Mouse (Mus musculus) mouse embryonic stem cell (cell line): ENCODE measurements around the gene Rb1.

ENCODE experiments used
- in situ Hi-C, 2 experiments: fragments of 300-500 bp; cut with MboI; formaldehyde crosslinking; loops; 1 replicate in 1 of 2; 3 replicates in 1 of 2; pipeline ENCODE4 v1.14.3; 2019 to 2020; ENCODE audit warnings: low sequenced_read_pairs in 2 of 2, low pct_unique_long_range_greater_than_20kb in 1 of 2, mixed read lengths in 1 of 2; ENCODE audit not compliant: unreplicated experiment in 1 of 2

Rb1 gene

GRCm38 (mm10) chr14:73340051-73340755, 14.6 kb upstream of the Rb1 start:
- in situ Hi-C loops, result no loop called here

GRCm38 (mm10) chr14:73339615-73340014, 14.0 kb upstream of the Rb1 start:
- in situ Hi-C loops, result no loop called here

- in situ Hi-C loops, result no loop called here
These were observed 10.9 kb upstream of the Rb1 start for GRCm38 (mm10) chr14:73336316-73337080.

GRCm38 (mm10) chr14:73334926-73335805, 9.5 kb upstream of the Rb1 start:
- in situ Hi-C loops, result no loop called here

GRCm38 (mm10) chr14:73333880-73334279, 8.3 kb upstream of the Rb1 start:
- in situ Hi-C loops, result no loop called here

GRCm38 (mm10) chr14:73331386-73331785, 5.8 kb upstream of the Rb1 start:
- in situ Hi-C loops, result no loop called here

- in situ Hi-C loops, result no loop called here
These were observed 4.2 kb upstream of the Rb1 start for GRCm38 (mm10) chr14:73329871-73330270.

GRCm38 (mm10) chr14:73326511-73326910, 889 bp upstream of the Rb1 start:
- in situ Hi-C loops, result no loop called here

- in situ Hi-C loops, result no loop called here
These were observed 777 bp downstream of the Rb1 start for GRCm38 (mm10) chr14:73324634-73325455.

GRCm38 (mm10) chr14:73323965-73324364, 1.7 kb downstream of the Rb1 start:
- in situ Hi-C loops, result no loop called here

GRCm38 (mm10) chr14:73322142-73322541, 3.5 kb downstream of the Rb1 start:
- in situ Hi-C loops, result no loop called here

GRCm38 (mm10) chr14:73316933-73317332, 8.7 kb downstream of the Rb1 start:
- in situ Hi-C loops, result no loop called here

- in situ Hi-C loops, result no loop called here
These were observed 11.8 kb downstream of the Rb1 start for GRCm38 (mm10) chr14:73313864-73314263.

- in situ Hi-C loops, result no loop called here
These were observed 12.2 kb downstream of the Rb1 start for GRCm38 (mm10) chr14:73313396-73313795.

GRCm38 (mm10) chr14:73312909-73313308, 12.7 kb downstream of the Rb1 start:
- in situ Hi-C loops, result no loop called here

- in situ Hi-C loops, result loop anchor here in 1 of 2 experiments (10.0 kb wide), 1 partner anchor 203 kb away; no protein-coding TSS in a partner anchor
These were observed 18.1 kb downstream of the Rb1 start for GRCm38 (mm10) chr14:73307490-73307889.

GRCm38 (mm10) chr14:73303193-73303592, 22.4 kb downstream of the Rb1 start:
- in situ Hi-C loops, result loop anchor here in 1 of 2 experiments (10.0 kb wide), 1 partner anchor 198 kb away; no protein-coding TSS in a partner anchor

GRCm38 (mm10) chr14:73301856-73302255, 23.8 kb downstream of the Rb1 start:
- in situ Hi-C loops, result loop anchor here in 1 of 2 experiments (10.0 kb wide), 1 partner anchor 197 kb away; no protein-coding TSS in a partner anchor
